Mouse (Mus musculus) heart, adult 11 months (tissue): ENCODE data around the gene Tnnt1.

Experiments
- DNase-seq: peaks from one replicate; pipeline ENCODE4 v3.0.0; 2022

Gene Tnnt1

DNA sequence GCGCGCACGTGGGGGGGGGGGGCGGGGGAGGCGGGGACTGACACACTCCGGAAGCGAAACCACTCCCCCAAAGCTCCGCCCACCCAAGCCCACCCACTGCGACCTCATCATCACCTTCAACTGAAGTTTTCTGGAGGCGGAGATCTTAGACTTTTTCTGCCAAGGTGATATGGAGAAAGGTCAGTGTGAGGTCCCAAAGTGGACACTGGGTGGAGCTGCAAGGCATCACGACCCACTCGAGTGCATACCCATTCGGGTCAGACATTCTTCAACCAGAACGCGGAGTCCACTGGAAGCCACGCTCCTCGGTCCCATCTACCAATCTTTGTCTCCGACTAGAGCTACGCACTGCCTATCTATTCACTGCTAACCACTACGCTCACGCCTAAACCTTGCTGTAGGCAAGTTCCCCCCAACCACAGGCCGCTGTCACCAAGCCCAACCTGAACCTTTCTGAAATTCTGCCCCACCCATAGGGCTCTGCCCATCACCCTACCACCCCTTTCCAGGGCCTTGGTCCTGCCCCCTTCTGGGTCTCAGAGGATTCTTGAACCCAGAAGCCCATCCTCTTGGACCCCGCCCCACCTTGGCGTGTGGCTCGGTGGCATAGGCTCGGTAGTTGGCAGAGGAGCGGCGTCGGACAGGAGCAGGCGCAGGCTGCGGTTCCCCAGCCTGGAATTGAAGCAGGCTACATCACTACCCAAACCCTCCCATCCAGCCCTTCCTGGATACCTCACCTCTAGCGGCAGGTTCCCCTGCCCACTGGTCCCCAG lies 5.2 kb upstream of the Tnnt1 start:
- peak; percentile 96 for DNase-seq

DNA sequence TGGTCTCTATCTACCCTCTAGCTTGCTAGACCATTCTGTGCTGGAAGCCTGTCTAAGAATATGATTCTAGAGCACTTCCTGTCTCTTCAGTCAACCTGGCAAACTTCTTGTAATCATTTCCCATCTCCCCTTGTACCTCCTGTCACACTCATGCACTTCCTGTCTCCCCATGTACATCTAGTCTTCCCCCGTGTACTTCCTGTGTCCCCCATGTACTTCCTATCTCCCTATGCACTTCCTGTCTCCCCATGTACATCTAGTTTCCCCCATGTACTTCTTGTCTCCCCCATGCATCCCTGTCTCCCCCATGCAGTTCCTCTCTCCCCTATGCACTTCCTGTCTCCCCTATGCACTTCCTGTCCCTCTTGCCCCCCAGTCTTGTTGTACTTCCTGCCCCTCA lies 2.3 kb upstream of the Tnnt1 start:
- DNase-seq, result no peak

DNA sequence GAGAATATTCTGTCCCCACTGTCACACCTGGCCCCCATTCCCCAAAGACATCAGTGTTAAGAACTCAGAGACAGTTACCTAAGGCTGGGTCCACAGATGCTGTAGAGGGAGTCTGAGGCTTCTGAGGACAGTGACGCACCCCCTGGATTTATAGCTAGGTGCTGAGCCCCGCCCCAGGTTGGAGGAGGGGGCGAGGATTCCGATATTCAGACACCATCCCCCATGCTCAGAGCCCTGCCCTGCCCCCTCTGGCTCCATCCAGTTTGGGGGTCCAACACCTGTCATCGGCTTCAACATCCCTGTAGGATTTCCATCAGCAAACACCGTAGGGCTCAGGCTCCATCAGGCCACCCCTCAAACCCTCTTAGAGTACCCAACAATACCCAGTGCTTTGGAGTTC lies 329 bp downstream of the Tnnt1 start:
- peak; percentile 92 for DNase-seq

DNA sequence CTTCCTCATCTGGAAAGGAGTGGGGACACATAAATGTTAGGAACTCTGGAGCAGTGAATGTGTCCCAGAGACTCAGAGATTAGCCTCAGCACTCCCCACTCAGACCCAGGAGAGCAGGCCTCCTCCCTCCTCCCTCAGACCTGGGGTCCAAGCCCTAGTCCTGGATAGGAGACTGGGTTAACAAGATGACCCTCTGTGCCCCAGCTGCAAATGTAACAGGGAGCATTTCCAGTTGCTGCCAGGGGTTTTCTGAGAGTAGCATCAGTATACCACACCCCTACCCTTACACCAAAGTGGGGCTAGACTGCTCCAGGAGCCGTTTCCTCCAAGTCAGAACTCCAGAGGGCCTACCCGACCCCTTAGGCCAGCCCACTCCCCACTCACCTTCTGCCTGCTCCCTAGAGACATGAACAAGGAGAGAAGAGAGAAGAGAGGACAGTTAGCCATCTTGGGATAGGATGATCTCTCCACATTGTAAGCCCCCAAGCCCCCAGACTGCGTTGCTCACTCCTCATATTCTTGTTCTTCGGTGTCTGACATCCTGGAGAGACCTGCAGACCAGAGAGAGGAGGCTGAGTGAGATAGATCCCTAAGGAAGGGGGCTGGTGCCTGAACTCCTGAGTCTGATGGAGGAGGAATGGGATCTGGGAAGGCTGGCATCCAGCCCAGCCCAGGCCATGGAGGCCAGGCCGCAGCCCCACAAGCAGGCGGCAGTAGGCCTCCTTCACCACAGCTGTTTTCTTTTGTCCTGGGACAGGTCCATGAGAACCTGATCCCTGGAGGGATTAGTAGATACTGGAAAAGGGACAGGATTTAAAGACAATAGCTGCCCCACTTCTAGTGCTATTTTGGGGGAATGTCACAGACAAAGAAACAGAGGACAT lies 2.1 kb downstream of the Tnnt1 start:
- peak; percentile 93 for DNase-seq

DNA sequence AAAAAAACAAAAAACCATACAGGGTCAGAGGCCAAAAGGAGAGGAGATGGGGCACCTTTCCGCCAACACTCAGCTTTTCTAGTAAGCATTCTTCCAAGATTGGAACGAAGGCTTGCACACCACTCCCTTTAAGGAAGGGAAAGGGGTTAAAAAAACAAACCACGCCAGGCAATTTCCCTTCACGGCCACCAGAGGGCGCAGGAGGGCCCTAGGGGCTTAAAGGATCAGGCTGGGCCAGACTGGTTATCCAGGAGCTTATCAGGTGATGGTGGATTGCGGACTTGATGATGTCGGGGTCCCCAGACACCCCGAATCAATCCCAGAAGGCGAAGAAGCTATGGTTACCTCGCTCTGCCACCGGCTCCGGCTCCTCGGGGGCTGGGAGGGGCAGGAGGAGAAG lies 2.9 kb downstream of the Tnnt1 start:
- DNase-seq, result peak; percentile 94

DNA sequence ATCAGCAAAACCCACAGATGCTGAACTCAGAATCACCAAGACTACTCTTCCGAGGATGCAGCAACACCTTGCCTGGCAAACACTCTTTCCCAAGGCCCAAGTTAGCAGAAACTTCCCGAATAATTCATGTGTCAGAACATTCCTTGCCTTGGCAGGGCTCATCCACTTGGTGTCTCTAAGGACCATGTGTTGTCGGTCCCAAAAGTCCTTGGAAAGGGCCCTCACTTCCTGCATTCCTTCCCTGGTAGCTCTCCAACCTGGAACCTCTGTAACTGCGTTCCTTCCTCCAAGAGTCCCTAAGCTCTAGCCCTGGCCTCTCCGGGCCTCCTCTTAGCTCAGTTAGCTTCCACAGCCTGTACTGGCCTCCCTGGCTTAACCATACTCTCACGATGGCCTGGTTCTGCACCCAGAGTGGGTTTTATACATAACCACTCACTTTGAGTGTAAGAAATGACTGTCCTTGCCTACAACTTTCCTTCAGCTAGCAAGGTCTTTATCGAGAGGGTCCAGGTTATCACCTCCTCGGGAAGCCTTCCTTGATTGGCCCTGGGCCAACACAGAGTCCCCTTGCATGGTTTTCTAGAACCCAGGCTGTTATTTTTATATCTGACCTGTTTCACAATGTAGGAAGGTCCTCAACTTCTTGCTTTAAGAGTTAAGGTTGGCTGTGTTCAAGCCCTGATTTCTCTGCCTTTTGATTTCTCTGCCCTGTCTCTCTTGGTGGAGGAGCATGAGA lies 4.5 kb downstream of the Tnnt1 start:
- DNase-seq, result peak; percentile 94

DNA sequence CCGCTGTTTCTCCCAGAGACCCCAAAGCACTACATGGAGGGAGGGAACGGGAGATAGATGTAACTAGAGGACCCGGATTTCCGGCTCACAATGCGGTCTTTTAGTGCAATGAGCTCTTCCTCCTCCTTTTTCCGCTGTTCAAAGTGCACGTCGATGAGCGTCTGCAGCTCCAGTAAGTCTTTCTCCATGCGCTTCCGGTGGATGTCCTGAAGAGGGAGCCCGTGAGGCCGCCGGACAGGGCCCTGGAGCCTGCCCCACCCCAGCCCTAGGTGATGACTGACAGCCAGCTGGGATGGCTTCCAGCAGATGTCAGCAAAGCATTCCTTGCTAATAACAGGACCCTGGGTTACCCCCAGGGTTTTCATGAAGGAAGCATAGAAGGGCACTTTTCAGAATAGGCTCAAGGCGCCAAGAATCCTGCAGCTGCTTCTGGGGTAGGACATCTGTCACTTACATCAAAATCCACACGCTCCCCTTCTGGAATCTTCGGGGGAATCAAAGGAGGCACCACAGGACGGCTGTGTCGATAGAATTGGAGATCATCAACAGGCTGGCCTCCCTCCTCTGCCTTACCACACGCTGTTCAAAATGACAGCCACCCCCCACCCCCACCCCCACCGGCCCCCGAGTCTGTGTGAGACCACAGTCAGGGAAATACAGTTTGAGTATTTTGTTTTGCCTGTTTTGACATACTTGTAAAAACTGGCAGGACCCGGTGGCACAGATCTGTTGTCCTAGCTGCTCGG lies 6.1 kb downstream of the Tnnt1 start:
- peak; percentile 98 for DNase-seq

DNA sequence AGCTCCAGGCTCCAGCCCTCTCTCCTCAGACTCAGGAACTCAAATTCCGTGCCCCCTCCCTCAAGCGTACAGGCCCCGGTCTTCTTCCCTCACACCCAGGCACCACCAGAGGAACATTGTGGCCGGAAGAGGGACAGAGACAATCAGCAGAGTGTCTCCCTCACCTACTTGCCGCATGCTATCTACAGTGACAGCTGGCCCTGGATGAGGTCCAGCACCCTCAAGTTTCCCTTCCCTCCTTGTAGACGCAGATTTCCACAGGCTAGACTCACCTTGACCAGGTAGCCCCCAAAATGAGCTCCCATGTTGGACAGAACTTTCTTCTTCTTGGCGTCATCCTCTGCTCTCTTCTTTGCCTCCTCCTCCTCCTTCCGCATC lies 7.5 kb downstream of the Tnnt1 start:
- DNase-seq, result no peak

DNA sequence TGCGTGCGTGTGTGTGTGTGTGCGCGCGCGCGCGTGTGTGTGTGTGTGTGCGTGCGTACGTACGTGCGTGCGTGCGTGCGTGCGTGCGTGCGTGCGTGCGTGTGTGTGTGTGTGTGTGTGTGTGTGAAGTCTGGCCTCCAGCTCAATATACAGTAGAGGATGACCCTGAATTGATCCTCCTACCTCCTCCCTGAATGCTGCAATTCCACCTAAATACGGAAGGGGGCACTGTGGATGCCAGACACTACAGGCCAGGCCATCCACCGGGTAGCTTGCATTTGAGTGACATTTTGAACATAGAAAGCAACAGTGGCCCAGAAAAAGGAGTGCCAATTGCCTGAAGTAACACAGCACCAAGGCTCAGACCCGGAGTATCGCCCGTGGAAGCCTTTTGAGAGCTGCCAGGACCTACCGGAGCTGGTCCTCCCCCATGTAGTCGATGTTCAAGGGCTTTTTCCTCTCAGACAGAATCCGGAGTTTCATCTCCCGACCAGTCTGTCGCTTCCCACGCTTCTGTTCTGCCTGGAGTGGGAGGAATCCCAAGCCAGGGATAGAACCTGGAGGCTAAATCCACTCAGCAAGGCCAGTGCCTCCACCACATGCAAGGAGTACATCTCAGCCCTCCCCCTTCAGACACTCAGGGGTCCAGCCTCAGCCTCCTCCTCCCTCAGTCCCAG lies 8.0 kb downstream of the Tnnt1 start:
- no peak for DNase-seq

DNA sequence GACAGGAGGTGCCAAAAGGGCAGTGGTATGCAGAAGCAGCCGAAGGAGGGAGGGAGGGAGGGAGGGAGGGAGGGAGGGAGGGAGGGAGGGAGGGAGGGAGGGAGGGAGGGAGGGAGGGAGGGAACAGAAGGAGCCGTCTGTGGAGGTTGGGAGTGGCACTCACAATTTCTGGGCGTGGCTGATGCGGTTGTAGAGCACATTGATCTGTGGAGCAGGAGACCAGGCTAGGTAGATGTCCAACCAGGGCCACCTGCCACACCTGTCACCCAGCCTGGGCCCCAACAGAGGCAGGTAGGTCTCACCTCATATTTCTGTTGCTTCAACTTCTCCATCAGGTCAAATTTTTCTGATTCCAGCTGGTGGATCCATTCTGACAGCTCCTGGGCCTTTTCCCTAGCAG lies 9.0 kb downstream of the Tnnt1 start:
- no peak for DNase-seq

DNA sequence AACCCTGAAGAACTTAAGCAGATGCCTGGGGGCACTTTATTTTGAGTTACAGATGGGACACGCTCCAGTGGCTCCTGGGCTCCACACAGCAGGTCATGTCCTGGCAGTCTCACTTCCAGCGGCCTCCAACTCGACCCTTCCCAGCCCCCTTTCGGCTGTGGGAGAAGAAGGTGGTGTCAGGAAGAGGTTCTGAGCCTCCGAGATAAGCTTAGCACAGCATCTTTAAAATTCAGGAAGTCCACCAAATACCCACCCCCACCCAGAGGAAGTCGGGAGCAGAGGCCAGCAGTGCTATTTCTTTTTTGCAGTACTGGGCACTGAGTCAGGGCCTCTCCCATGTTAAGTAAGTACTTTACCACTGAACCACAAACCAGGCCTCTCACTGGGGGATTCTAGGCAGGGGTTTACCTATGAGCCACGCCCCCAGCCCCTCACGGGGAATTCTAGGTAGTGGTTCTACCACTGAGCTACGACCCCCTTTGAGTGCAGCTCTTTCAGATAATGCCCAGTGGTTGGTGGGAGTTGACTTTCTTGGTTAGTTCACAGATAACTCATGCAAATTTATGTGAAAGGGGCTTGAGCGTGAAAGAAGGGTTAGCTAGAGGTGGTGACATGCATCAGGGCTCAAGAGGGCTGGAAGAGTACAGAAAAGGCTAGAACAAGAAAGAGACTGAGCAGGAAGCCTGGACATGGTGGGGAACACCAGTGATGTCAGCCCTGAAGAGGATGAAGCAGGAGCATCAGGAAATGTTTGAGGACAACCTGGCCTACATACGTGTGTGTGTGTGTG lies 11.3 kb downstream of the Tnnt1 start:
- peak; percentile 95 for DNase-seq

DNA sequence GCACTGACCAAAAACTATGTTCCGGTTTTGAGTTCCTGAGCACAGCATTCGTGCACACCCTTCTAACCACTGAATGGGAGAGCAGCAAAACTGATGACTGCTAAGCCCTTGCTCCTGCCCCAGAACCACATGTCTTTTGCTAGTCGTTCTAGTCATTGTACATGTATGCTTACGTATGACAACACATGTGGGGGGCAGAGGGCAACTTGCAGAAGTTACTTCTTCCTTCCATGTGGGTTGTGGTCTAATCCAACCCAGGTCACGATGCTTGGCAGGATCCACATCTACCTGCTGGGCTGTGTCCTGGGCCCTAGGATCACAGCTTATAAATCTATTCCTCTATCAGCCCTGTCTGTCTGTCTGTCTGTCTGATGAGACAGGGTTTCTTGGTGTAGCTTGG lies 12.3 kb downstream of the Tnnt1 start:
- peak; percentile 91 for DNase-seq

DNA sequence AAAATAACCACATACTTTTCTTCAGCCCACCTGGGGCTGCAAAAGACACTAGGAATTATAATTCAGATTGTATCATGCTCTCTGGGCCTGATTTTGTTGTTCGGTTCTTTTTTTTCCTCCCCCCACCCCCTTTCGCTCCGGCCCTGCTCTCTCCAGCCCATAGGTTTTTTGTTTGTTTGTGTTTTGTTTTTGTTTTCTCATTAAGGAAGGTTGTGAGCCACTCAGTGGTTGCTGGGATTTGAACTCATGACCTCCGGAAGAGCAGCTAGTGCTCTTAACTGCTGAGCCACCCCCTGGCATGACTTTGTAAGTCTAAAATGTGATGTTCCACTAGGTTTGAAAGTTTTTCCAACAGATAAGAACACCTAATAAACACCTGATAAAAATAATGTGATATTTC lies 13.1 kb downstream of the Tnnt1 start:
- DNase-seq, result no peak

DNA sequence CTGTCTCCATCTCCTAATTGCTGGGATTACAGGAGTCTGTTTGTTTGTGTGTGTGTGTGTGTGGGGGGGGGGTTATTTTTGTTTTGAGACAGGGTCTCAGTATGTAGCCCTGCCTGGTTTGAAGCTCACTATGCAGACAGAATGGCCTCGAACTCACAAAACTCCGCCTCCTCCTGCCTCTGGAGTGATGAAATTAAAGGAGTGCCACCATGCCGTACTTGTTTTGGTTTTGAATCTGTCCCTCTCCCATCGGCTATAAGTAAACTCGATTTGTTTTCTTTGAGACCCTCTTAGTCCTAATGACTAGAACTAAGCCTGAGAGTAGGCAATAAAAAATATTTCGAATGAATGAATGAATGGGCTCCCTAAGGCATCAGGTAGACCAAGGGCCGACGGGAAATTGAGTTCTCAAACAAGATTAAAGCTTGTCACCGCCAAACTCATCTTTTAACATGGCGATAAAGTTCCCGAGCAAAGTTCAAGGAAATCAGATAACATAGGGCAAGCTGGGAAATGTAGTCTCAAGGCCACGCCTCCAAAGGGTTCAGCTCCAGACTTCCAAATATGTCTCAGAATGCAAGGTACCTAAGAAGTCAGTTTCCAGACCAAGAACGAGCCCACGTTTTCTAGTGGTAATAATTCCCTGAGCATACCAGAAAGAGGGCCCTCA lies 13.6 kb downstream of the Tnnt1 start:
- DNase-seq, result peak; percentile 96

DNA sequence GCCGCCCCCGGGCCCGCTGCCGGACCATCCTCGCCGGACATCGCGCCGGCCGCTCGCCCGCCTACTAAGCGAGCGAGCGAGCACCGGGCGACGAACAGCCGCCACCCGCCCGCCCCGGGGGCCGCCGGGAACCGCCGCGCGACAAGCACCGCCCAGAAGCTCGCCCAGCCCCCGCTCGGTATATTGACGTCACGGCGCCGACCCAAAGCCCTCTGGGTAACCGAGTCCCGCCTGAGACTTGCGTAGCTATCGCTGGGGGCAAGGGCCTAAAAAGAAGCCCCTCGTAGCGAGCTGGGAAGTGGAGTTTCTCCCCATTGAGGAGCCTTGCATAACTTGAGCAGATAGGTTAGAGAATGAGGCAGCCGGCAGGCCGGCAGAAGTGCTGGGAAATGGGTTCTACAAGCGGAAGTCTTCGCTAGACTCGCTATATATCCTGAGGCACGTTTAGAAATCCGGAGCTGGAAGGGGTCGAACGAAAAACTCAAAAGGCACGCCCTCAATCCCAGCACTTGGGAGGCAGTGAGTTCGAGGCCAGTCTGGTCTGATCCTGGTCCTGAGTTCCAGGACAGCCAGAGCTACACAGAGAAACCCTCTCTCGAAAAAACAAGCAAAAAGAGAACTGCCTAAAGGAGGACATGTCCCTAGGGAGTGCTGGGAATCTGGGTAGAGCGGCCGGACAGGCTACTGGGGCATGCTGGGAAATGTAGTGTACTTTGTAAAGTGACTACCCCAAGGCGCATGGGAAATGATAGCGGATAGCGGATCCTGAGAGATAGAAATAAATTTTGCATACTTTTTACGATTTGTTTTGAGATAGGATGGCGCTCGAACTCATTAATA lies 14.4 kb downstream of the Tnnt1 start, which contains the start of gene Ppp1r12c:
Gene Ppp1r12c (minus strand): TSS at position 123 of the 840 bp plus-strand sequence.
- DNase-seq, result peak; percentile 99

DNA sequence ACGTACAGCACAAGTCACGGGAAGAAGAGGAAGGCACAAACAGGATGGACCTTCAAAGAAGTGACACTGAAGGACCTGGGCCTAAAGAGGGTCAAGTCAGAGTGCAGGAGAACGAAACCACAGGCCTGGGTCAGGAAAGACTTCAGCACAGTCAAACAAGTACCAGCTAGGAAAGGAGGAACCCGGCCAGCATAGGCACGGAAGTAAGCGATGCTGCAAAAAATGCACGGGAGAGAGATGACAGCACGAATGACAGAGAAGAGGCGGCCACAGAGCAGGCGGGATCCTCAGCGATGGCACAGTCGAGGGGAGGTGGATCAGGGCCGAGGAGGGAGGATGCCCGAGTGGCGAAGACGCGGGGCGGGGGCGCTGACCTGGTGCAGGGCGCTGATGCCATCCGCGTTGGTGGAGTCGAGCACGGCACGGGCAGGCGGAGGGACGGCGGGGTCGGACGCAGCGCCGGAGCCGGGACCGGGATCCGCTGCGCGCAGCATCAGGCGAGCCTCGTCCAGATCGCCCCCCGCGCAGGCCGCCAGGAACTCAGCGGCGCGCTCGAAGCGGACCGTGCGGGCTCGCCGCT lies 15.2 kb downstream of the Tnnt1 start:
- peak; percentile 96 for DNase-seq

DNA sequence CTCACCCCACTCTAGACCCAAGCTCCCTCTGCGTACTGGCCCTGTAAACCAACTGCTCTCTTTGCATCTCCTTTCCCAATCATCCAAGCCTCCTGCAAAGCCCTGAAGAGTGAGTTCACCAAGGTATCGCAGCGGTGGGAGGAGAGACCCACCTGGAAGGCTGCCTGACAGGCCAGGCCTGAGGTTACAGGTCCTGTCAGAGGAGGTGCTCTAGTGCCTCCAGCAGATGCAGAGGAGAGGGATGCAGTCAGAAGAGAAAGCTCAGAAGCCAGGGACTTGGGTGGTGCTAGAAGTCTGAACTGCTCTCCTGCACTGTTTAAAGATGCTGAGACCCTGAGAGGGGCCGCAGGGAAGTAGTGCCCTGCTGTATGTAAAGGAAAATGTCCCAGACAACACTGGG lies 17.1 kb downstream of the Tnnt1 start:
- DNase-seq, result peak; percentile 92

DNA sequence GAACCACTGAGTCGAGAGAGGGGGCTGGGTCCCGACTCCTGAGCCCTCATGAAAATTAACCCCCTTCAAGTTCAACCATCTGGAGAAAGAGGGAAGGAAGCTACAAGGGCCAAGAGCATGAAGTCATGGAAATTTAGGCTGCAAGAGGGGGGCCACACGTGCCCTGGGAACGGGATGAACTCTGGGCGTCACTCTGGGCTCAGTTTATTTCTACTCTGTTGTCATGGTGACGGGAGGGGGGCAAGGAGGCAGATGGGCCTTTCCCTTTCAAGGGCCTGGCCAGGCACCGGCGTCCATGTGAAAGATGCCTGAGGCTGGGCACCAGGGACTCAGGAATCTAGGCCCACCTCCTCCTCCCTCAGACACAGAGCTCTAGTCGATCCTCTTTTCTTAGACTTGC lies 17.9 kb downstream of the Tnnt1 start:
- DNase-seq, result peak; percentile 99

DNA sequence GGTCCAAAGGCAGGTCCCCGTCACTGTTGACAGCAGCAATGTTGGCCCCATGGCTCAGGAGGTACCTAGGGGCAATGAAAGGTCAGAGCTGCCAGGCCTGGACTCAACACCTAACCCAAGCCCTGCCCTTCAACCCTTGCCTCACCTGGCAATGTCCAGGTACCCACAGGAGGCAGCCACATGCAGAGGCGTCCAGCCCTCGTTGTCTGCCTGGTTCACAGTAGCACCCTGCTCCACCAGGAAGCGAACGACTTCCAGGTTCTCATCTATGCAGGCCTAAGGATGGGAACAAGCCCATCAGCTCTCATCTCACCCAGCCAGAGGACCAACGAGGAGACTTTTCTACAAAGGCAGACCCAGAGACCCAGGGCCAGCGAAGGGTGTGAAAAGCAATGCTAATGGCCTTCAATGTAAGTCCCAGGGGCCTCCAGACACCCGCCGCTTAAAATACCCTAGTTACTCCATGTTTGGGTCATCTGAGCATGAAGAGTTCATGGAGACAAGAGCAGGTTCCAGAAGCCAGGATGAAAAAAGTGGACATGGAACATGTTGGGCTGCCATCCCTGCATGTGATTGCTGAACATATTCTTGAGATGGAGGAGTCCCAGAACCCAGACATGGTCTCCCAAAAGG lies 18.8 kb downstream of the Tnnt1 start:
- DNase-seq, result peak; percentile 93
